Mouse (Mus musculus) urinary bladder, postnatal 14 days (tissue): ENCODE measurements around the gene Mepce.

Experiments used
- DNase-seq: peaks from one replicate; pipeline ENCODE4 v3.0.0; 2021; ENCODE audit warnings: low spot score

Gene Mepce

DNA sequence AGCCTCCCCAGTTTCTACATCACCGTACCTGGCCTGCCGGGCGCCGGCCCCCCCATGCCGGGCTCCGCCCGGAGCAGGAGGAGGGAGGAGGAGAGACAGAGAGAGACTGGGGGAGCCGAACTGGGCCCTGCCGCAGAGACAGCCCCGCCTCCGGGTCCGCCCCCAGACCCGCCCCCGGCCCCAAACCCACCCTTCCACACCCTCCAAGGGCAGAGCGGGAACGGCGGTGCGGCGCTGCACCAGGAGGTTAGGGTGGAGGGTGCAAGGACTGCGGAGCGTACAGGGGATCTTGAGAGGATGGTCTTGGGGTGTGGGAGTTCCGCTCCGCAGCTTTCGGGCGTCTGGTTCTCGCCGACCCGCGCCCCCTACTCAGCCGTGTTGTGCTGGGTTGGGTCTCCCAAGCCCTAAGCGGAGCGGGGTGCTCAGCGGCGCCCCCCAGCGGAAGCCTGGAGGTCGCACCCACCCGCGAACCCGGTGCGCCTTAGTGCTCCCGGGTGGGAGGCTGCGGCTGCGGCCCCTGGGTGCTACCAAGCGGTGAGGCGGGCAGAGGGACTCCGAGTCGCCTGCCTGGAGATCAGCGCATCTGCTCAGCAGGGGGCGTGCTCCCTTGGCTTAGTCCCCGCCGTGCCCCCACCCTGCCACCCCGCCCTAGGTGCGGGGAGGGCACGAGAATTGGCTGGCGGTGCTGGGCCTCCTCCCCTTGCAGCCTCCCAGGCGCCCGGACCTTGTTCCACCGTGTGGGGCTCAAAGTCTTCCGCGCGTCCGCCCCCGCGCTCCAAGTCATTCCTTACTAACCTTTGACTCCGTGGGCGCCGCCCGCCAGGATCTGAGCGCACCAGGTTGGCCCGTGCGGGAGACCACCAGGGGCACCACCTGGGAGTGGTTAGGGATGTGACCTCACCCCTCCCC is 46.2 kb downstream of the Mepce start, which contains the start of gene Nyap1:
Nyap1 (minus strand) TSS at position 585 of the 909 bp plus-strand sequence.
- DNase-seq = peak; percentile 78

- DNase-seq = no peak
These were observed 46.9 kb downstream of the Mepce start for GRCm38 (mm10) chr5:137740506-137740905.

DNA sequence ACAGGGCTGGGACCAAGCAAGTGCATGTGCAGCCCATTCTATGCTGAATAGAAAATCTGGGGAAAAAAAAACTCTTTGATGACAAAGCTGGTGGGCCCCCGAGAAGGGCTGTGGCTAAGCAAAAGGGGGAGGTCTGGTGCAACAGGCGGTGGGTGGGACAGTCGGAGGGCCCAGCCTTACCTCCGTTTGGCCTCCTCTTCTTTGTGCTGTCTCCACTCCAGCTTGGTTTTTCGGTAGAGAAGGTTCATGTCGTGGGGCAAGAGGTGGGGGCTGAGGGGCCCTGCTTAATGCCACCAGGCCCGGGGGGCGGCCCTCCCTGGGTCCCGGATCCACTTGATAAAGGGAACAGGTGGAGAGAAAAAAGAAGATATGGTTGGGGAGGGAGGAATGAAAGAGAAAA is 48.0 kb downstream of the Mepce start:
- DNase-seq = no peak

GRCm38 (mm10) chr5:137738516-137738915 is 48.9 kb downstream of the Mepce start:
- DNase-seq = no peak

- DNase-seq = no peak
These were observed 50.0 kb downstream of the Mepce start for GRCm38 (mm10) chr5:137737400-137737940.

DNA sequence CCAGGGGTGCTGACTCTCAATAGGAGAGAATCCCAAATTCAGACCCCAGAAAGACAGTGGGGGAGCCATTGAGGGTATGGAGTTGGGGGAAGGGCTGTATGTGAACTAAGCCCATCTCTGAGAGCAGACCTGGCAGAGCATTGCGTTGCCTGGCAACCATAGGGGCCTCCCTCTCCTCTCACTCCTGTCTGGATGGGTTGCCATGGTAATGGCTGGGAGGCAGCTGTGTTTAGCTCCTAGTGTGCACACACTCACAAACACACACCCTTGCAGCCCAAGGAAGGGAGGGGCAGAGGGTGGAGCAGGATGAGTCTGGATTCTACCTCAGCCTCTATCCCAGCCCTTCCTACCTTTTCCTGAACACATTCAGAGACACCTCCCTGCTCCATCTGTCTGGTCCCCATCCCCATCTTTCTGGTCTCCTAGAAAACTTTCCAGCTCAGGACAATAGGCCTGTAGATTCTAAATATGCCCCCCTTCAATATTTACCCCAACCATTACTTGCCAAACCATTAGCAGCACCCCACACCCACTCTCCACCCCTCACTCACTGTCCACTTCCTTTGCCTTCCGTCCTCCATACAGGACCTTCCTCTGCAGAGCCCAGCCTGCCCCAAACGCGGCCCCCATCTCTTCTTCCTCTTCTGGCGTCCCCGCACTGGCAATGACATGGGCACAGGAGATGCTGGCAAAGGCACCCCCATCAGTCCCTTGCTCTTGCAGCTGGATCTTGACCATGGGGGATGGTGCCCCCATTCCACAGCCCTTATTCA is 53.0 kb downstream of the Mepce start:
- DNase-seq = no peak

GRCm38 (mm10) chr5:137733638-137734288 is 53.7 kb downstream of the Mepce start:
- no peak for DNase-seq
